Mouse (Mus musculus) cortical plate, adult 2 months (tissue): ENCODE data around the gene Ireb2.

Source experiments
- CTCF ChIP-seq: fragments of 200-500 bp; IDR thresholded peaks from 2 replicates; pipeline ENCODE4 v1.5.1; 2011; ENCODE audit warnings: mild to moderate bottlenecking, control low read depth, low read length; ENCODE audit not compliant: insufficient read depth; ENCODE audit errors: extremely low read depth
- POLR2A ChIP-seq: fragments of 200-500 bp; IDR thresholded peaks from 2 replicates; pipeline ENCODE4 v1.6.1; 2011; ENCODE audit warnings: mild to moderate bottlenecking, low read length, control low read depth; ENCODE audit not compliant: insufficient read depth; ENCODE audit errors: extremely low read depth

DNA sequence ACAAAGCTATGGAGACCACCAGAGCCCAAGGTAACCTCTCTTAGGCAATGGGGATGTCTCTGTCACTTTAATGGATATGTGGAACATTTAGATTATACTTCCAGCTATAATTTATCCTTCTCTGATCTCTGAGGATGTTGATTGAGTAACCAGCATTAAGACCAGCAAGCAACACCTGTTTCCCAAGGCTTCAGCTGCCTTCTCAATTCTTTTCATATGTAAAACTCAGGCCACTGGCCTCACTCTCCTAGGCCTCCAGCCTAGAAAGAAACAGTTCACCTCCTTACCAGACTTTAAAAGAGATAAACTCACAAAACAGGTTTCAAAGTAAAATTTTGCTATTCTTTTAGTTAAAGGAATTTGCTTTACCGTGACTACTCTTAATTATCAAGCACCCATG is 23.4 kb upstream of the Ireb2 start:
- no peak for TF ChIP-seq CTCF
- TF ChIP-seq POLR2A: no peak
